Mouse (Mus musculus) kidney, adult 2 months (tissue): ENCODE measurements at regions not wholly inside any gene's neighbourhood (a gene's known extent, or its start where the extent isn't known, plus 50 kb on each side); places are given as distances from the start of the nearest gene placed in this dataset.

Experiments used
- DNase-seq: peaks from one replicate; pipeline ENCODE4 v3.0.0; 2021
- H3K27ac ChIP-seq: fragments of 200-500 bp; 2 replicates; pipeline ENCODE4 v1.5.1; 2012; ENCODE audit warnings: low read depth, low read length, control low read depth, inconsistent platforms; ENCODE audit not compliant: insufficient read depth
- H3K27me3 ChIP-seq: fragments of 200-500 bp; replicated peaks from 2 replicates; pipeline ENCODE4 v1.6.1; 2012; ENCODE audit warnings: mild to moderate bottlenecking, moderate library complexity, low read length, inconsistent platforms; ENCODE audit not compliant: control insufficient read depth, insufficient read depth
- H3K36me3 ChIP-seq: fragments of 200-500 bp; 2 replicates; pipeline ENCODE4 v1.6.1; 2012; ENCODE audit warnings: mild to moderate bottlenecking, moderate library complexity, low read length, inconsistent platforms; ENCODE audit not compliant: control insufficient read depth, insufficient read depth
- H3K4me1 ChIP-seq: fragments of 200-500 bp; 2 replicates; pipeline ENCODE4 v1.6.1; 2011; ENCODE audit warnings: low read length; ENCODE audit not compliant: control insufficient read depth, insufficient read depth
- H3K4me3 ChIP-seq: fragments of 200-500 bp; 2 replicates; pipeline ENCODE4 v1.5.1; 2011; ENCODE audit warnings: mild to moderate bottlenecking, low read depth, low read length, control low read depth; ENCODE audit not compliant: insufficient read depth
- CTCF ChIP-seq: fragments of 200-500 bp; conservative IDR thresholded peaks from 2 replicates; pipeline ENCODE4 v1.5.1; 2011; ENCODE audit warnings: low read depth, mild to moderate bottlenecking, control low read depth, low read length, moderate library complexity, mixed read lengths; ENCODE audit not compliant: insufficient read depth, insufficient read length
- POLR2A ChIP-seq: fragments of 200-500 bp; IDR thresholded peaks from one replicate; pipeline ENCODE4 v1.6.1; 2011; ENCODE audit warnings: low read depth, low read length, control low read depth
- WGBS: fragments of 180-500 bp; shearing (Covaris S2); methylation state at CpG from one replicate; pipeline ENCODE4 v1.1.7; 2018; 5-methylcytosine and 5-hydroxymethylcytosine counted together

DNA sequence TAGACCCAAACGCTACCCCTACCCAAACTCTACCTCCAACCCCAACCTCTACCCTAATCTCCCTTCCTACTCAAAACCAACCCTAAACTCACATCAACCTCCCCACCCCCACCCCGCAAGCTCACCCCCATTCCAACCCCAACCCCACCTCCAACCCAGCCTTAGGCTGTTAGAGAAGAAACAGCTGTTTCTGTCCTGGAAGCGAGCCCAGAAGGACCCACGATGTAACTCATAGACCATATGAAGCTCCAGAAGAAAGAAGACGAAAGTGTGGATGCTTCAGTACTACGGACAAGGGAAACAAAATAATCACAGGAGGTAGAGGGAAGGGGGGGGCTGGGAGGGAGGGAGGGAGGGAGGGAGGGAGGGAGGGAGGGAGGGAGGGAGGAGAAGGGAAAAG is 58.4 kb downstream of the Sox11 start:
- no peak for TF ChIP-seq CTCF
- TF ChIP-seq POLR2A: no peak
- H3K27me3 ChIP-seq: no peaks in the 10 kb centered on the region
- H3K36me3 ChIP-seq: no peaks in the 10 kb centered on the region
- H3K4me3 ChIP-seq: no peak overlapping the region
- no peak for DNase-seq
- H3K27ac ChIP-seq: no peak overlapping the region
- WGBS: 42% methylated on average over 6 of the region's 6 CpGs
- H3K4me1 ChIP-seq: no peaks in the 10 kb centered on the region

DNA sequence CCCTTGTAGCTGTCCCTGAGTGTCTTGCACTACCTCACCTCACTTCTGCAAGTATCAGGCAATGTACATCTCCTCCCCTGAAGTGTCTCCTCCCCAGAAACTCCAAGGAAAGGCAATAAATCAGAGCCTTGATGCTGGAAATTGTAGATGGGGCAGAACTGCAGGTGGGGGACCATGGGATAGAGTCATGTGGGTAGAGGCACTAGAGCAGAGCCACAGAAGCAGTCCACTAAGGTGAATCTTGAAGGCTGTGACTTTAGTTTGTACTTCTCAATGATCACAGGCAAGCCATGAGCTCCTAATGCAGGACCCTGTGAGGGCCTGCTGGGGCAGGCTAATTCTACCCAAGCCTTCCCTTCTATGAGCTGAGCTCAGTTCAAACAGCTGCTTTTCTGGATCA is 80.4 kb downstream of the Sox11 start:
- DNase-seq: no peak
- Histone ChIP-seq H3K36me3 (no peaks in the 10 kb centered on the region), H3K4me1 (no peaks in the 10 kb centered on the region), H3K27me3 (no peaks in the 10 kb centered on the region), H3K27ac (no peak overlapping the region), H3K4me3 (no peak overlapping the region)
- TF ChIP-seq CTCF (no peak), POLR2A (no peak)

DNA sequence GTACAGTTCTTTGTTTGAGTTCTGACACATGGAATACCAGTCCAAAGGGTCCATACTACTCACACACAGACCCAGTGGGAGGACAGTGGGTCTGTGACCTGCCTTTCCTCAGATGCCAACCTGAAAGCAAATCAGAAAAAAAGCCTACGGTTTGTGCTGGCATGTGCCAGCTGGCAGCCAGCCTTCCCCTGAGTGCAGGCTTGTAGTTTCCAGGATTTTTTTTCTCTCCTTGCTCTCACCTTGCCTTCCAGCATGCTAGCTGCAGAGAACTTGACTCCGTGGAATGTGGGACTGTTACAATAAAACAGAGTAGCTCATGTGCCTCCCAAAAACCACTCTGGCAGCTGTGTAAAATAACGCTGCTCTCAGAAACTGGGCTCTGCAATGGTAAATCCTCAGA is 88.2 kb downstream of the Sox11 start:
- WGBS: 4% methylated on average over 3 of the region's 3 CpGs
- peaks cover 3% of the 10 kb centered on the region; the same call in 1 of the 2 replicates for H3K4me1 ChIP-seq
- DNase-seq: peak; percentile 79
- no peak overlapping the region for H3K4me3 ChIP-seq
- no peak for TF ChIP-seq POLR2A
- TF ChIP-seq CTCF: no peak
- no peaks in the 10 kb centered on the region for H3K36me3 ChIP-seq
- H3K27ac ChIP-seq: peak overlapping the region; percentile 9; the same call in 1 of the 2 replicates
- no peaks in the 10 kb centered on the region for H3K27me3 ChIP-seq

DNA sequence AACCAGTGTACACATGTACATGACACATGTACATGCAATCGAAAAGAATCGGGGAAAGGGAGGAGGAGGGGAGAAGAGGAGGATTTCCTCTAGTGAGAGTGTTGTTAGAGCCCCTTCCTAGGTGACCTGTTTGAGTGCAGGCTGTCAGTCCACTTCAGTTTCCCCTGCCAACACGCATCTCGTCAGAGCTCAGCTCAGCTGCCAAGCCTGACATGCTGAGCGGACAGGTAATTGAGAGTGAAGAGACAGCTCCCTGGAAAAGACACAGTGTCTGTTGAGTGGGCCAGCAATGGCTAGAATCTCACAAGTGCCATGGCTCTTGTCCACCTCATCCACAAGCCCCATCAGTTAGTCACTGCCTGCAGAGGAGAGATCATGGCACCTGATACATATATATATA is 90.9 kb downstream of the Sox11 start:
- H3K27me3 ChIP-seq: no peaks in the 10 kb centered on the region; the same call in 1 of the 2 replicates
- no peak for DNase-seq
- TF ChIP-seq CTCF (no peak), POLR2A (no peak)
- H3K4me3 ChIP-seq: no peak overlapping the region
- WGBS: 69% methylated on average over 5 of the region's 5 CpGs
- H3K27ac ChIP-seq: no peak overlapping the region
- no peaks in the 10 kb centered on the region for H3K36me3 ChIP-seq
- peaks cover 3% of the 10 kb centered on the region; the same call in 1 of the 2 replicates for H3K4me1 ChIP-seq

DNA sequence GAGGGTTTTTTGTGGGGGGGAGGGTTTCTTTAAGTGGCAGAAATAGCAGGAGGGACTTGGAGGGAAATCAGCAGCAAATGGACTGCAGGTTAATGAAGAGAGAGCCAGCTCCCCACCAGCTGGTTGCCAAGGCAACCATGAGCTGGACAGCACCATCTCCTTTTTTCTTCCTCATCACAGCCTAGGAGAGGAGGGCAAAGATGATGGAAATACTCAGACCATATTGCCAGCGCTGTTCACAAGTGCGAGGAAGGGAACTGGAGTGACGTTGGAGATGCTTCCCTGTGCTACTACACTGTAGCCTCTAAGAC is 93.9 kb downstream of the Sox11 start:
- no peak overlapping the region for H3K4me3 ChIP-seq
- no peaks in the 10 kb centered on the region; the same call in 1 of the 2 replicates for H3K27me3 ChIP-seq
- H3K27ac ChIP-seq: no peak overlapping the region
- TF ChIP-seq CTCF (no peak), POLR2A (no peak)
- no peaks in the 10 kb centered on the region for H3K36me3 ChIP-seq
- H3K4me1 ChIP-seq: no peaks in the 10 kb centered on the region
- WGBS: 92% methylated on average over 3 of the region's 3 CpGs
- no peak for DNase-seq

DNA sequence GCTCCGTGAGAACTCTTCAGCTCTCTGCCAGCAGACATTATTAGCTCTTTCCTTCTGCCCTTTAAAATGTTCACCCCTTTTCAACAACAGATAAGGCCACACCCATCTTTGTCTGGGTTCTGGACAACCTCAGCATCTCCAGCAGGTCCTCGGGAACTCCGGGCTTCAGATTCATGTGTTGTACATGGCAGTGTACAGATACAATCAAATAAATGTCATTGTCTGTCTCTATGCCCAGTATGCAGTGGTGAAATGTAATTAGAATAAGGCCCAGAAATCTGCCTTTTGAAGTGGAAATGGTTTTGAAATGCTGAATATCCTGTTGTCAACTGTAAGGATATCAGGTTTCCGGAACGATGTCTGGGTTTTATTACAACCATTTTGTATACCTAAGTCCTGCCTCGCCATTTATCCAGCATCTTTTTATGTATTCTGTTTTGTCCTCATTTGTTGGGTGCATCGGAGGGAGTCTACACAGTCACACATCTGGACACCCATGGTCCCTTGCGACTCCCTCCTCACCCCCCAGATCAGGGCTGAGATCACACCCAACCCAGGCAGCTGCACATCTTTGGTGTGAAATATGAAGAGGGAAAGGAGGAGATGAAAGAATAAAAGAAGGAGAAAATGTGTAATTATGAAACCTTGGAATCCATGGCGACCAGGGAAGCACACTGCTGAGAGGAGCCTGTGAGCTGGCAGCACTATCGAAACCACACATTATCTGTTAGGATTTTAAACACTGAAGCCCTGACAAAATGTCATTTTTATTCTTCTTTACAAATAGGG is 94.4 kb downstream of the Sox11 start:
- no peak for DNase-seq
- 71% methylated on average over 10 of the region's 10 CpGs for WGBS
- TF ChIP-seq CTCF: no peak
- TF ChIP-seq POLR2A: no peak
- Histone ChIP-seq H3K27me3 (no peaks in the 10 kb centered on the region; the same call in 1 of the 2 replicates), H3K4me3 (no peak overlapping the region), H3K4me1 (no peaks in the 10 kb centered on the region), H3K36me3 (no peaks in the 10 kb centered on the region), H3K27ac (no peak overlapping the region)

DNA sequence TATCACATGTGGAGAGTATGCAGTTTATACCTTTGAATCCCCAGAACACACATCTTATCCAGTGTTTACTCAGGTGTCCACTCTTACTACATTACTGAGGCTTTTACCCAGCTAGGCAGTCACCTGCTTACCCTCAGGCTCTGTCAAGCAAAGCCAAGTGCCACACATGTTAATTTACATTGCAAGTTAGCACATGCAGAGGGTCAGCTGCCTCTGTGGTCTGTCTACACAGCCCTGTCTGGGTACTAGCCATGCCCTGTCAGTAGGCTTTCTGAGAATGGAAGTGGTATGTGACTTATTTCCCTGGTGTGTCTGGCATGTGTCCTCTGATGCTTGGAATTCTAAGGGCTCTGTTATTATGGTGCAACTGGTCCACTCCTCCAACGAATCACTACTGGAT is 106.6 kb downstream of the Sox11 start:
- 48% methylated on average over 1 of the region's 1 CpGs for WGBS
- Histone ChIP-seq H3K36me3 (no peaks in the 10 kb centered on the region), H3K27ac (no peak overlapping the region), H3K4me1 (no peaks in the 10 kb centered on the region), H3K4me3 (no peak overlapping the region), H3K27me3 (no peaks in the 10 kb centered on the region)
- TF ChIP-seq CTCF (no peak), POLR2A (no peak)
- peak; percentile 12 for DNase-seq

DNA sequence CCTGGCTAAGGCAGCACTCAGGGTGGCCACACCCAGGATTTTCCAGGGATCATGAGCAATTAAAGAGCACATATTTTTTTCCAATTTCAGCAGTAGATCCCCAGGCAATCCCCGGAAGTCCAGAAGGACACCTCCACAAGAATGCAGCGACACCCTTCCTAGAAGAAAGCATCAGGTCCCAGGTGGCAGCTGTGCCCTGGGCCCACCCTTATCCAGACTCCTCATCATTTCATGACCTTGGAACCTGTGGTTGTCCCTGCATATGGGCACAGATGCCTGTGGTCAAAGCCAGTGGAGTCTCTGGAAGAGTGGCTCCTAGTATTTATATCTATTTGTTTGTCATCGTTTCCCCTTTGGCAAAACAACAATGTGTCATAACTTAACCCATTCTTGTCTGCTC is 120.8 kb downstream of the Sox11 start:
- Histone ChIP-seq H3K27me3 (no peaks in the 10 kb centered on the region), H3K36me3 (no peaks in the 10 kb centered on the region), H3K27ac (no peak overlapping the region), H3K4me1 (no peaks in the 10 kb centered on the region), H3K4me3 (no peak overlapping the region)
- TF ChIP-seq CTCF (no peak), POLR2A (no peak)
- WGBS: 92% methylated on average over 3 of the region's 3 CpGs
- no peak for DNase-seq
